Mouse (Mus musculus) heart, adult 18-20 months (tissue): ENCODE measurements around the gene Pabpn1. TPM values are rescaled to one million over a fixed set of nuclear protein-coding genes. Genes with fewer than 3 reads are reported as not detected.
A peak's percentile ranks its signal among the peaks of the same experiment; 100 is the strongest.

Source experiments
- DNase-seq, 2 experiments: peaks; one replicate each; pipeline ENCODE4 v3.0.0; 2021 to 2022; ENCODE audit warnings: mixed read lengths in 1 of 2
- total RNA-seq, 2 experiments: library from RNA; stranded (reverse); gene quantifications; 2 replicates each; pipeline ENCODE4 v1.2.3; 2021

Gene Pabpn1
- total RNA-seq, 2 experiments from 2014 or later: 39.1 to 46.9 TPM

GRCm38 (mm10) chr14:54935904-54936830 lies 43.9 kb downstream of the Pabpn1 start, which contains the start of gene Cmtm5:
Cmtm5 (plus strand) TSS chr14:54936261.
- peak in 1 of 2 experiments; percentile 7 for DNase-seq

DNA sequence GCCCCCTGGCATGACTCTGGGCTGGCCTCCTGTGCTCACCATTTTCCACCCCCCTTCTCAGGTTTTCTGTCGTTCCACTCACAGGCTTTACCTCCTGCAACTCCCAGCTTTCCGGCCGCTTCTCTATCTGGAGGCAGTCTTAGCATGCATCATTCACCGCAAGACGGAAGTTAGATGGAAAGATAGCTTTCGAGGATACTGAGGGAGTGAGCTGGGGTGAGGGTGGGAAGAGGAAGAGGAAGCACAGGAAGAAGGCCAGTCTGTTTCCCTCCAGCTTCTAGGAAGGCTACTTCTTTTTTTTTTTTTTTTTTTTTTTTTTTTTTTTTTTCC lies 44.5 kb downstream of the Pabpn1 start:
- DNase-seq: no peak

- DNase-seq: peak in 1 of 2 experiments; percentile 5
Observed at GRCm38 (mm10) chr14:54937361-54938182, 45.3 kb downstream of the Pabpn1 start.

GRCm38 (mm10) chr14:54938431-54939219 lies 46.3 kb downstream of the Pabpn1 start:
- peak; percentile 30 to 48 for DNase-seq

- peak; percentile 80 to 87 for DNase-seq
Observed at GRCm38 (mm10) chr14:54939434-54940175, 47.3 kb downstream of the Pabpn1 start.

GRCm38 (mm10) chr14:54940176-54940530 lies 47.9 kb downstream of the Pabpn1 start:
- DNase-seq: peak in 1 of 2 experiments; percentile 58

DNA sequence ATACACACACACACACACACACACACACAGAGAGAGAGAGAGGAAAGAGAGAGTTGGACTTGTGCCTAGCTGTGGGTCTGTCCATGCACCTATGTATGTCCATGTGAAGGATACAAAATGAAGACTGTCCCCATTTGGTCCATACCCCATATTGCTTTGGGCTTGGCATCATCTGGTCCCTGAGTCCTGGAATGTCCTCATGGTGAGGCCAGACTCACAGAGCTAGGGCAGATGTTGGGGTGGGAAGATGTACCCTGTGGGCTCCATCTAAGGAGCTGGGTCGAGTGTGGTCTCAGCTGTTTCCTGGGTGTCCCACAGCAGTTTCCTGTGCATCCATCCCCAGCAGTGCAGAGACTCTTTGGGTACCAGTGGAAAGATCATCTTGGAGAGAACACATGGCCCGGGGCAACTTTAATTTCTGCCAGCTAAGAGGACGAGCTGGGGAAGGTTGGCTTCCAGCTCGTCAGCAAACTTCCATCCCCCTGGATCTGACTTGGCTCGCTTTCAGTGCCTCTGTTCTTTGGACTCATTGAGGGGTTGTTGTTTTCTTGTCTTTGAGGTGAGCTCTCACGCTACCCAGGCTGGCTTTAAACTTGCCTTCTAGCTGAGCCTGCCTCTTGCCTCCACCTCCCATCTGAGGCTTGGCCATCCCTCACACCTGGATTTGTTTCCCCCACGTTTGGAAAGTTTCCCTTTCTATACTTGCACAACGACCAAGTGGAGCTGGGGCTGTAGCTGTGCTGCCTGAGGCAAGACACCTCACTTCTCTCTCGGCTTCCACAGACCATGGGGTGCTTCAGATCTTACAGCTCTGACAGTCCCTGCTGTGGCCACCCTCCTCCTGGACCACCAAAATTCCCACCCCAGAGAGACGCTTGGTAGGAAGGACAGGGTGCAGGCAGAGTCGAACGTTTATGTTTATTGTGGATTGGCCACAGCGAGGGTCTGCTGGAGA lies 49.0 kb downstream of the Pabpn1 start:
- DNase-seq: peak; percentile 33 to 37

DNA sequence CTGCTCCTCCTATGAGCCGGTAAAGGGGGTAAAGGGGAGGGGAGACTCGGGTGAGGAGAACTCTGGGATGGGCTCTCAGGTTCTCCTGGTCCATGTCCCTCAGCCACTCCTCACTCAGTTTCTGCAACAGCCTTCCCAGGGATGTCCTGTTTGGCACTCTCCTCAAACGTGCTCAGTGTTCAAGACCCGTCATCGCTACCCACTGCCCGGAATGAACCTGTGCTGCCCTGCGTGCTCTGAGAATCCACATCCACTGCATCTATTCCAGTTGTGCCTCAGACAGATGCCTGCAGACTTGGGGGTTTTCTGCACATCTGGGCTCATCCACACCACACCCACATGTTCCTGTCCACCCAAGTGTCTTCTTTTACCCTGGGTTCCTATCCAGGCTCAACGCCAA lies 50.2 kb downstream of the Pabpn1 start:
- peak in 1 of 2 experiments; percentile 18 for DNase-seq

DNA sequence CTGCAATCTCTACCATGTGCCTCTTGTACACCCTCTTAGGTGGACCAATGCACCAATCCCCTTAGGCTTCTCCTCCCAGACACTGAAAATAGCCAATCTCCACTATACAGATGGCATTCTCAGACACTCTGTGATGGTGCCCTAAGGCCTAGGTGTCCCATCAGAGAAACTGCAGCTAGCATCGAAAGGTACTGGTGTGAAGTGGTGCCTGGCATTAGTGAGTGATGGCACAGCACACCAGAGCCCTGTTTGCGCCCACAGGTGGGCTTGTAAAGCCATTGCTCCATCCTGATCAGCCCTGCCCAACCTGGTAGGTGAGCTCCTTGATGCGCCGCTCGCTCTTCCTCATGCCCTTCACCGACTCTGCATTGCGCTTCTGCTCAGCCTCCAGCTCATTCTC lies 51.7 kb downstream of the Pabpn1 start:
- DNase-seq: no peak

- DNase-seq: peak in 1 of 2 experiments; percentile 11
Observed at GRCm38 (mm10) chr14:54944939-54945338, 52.6 kb downstream of the Pabpn1 start.

DNA sequence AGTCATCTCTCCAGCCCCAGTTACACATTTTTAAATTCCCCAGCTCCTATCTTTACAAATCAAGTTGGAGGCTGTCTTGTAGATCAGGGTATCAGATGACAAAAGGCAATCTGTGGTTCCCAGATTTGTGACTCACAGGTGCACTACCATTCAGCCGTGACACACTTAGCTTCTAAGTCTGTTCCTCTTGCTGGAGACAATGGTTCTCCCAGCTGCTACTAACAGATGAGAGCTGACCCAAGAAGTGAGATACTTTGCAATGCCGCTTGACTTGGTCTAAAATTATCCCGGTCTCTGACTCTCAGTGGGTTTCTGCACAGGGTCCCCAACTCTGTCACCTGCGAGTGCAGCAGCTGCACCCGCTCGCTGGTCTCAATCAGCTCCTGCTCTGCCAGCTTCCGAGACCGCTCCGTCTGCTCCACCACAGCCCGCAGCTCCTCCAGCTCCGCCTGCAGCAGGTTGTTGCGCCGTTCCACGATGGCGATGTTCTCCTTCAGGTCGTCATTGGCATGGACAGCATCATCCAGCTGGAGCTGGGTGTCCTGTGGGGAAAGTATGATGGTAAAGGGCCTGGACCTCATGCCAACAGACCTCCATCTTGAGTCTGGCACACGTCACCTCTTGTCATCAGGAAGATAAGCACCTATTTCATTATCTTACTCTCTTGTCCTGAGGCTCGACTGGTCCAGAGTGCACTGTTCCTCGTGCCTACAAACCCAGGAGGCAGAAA lies 53.8 kb downstream of the Pabpn1 start:
- DNase-seq: peak in 1 of 2 experiments; percentile 30

DNA sequence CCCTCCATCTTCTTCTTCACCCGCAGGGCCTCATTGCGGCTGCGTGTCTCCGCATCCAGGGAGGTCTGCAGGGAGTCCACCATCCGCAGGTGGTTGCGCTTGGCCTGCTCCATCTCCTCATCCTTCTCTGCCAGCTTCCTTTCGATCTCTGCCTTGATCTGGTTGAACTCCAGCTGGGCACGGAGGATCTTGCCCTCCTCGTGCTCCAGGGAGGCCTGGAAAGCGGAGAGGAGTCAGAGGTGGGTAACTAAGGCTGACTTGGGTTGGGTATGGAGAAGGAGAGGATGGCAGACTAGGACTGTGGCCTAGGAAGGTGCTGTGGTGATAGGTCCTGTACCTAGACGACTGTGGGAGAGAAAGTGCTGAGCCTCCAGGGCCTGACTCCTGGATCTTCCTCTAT lies 54.7 kb downstream of the Pabpn1 start:
- peak in 1 of 2 experiments; percentile 31 for DNase-seq

Other genes starting within 250 kb of the Pabpn1 start
- gene 1700123O20Rik, start 206.3 kb upstream of the Pabpn1 start, total RNA-seq: 10 to 100 TPM; 15.4 to 15.5 TPM
- gene Acin1, start 205.6 kb upstream of the Pabpn1 start, total RNA-seq: 10 to 100 TPM; 64.7 to 81.3 TPM
- gene Gm29776, start 193.7 kb upstream of the Pabpn1 start, total RNA-seq: not detected
- not detected for gene Cebpe, start 180.3 kb upstream of the Pabpn1 start, total RNA-seq
- gene Slc7a8, start 110.6 kb upstream of the Pabpn1 start, total RNA-seq: 1 to 10 TPM; 3.1 to 3.3 TPM
- under 1 TPM; 0.36 to 0.57 TPM for gene Rnf212b, start 78.4 kb upstream of the Pabpn1 start, total RNA-seq
- 1 to 10 TPM; 4.7 to 5.5 TPM for gene Homez, start 21.5 kb upstream of the Pabpn1 start, total RNA-seq
- 1 to 10 TPM; 3.3 to 3.4 TPM for gene Ppp1r3e, start 14.9 kb upstream of the Pabpn1 start, total RNA-seq
- 10 to 100 TPM; 42.4 to 44.1 TPM for gene Bcl2l2, start 9.1 kb upstream of the Pabpn1 start, total RNA-seq
- 1 to 10 TPM; 6.6 to 9.0 TPM for gene Gm20521, start 9.1 kb upstream of the Pabpn1 start, total RNA-seq
- 1 to 10 TPM; 1.9 to 2.5 TPM for gene Slc22a17, start 20.6 kb downstream of the Pabpn1 start, total RNA-seq
- 1 to 10 TPM; 1.7 to 2.0 TPM for gene Efs, start 33.6 kb downstream of the Pabpn1 start, total RNA-seq
- not detected for gene Il25, start 40.2 kb downstream of the Pabpn1 start, total RNA-seq
- under 1 TPM in 1 of 2 experiments, not detected in 1; 0.44 TPM for gene Cmtm5, start 43.8 kb downstream of the Pabpn1 start, total RNA-seq
- over 10,000 TPM; 21,244 to 21,975 TPM for gene Myh6, start 74.4 kb downstream of the Pabpn1 start, total RNA-seq
- not detected for gene Gm17428, start 84.4 kb downstream of the Pabpn1 start, total RNA-seq
- 1,000 to 10,000 TPM; 1,849 to 2,242 TPM for gene Myh7, start 102.1 kb downstream of the Pabpn1 start, total RNA-seq
- 10 to 100 TPM; 27.7 to 31.1 TPM for gene Ngdn, start 123.0 kb downstream of the Pabpn1 start, total RNA-seq
- 1 to 10 TPM; 4.5 to 5.0 TPM for gene Zfhx2, start 199.8 kb downstream of the Pabpn1 start, total RNA-seq
- gene Thtpa, start 202.3 kb downstream of the Pabpn1 start, total RNA-seq: 10 to 100 TPM; 11.3 to 12.9 TPM
- 1 to 10 TPM; 3.3 to 8.3 TPM for gene Ap1g2, start 214.1 kb downstream of the Pabpn1 start, total RNA-seq
- gene Jph4, start 224.4 kb downstream of the Pabpn1 start, total RNA-seq: under 1 TPM in 1 of 2 experiments, not detected in 1; 0.08 TPM